Mouse (Mus musculus) bone marrow macrophage, adult 2 months (primary cell): ENCODE data around the gene Akr1c18.

Experiments used
- CTCF ChIP-seq: IDR thresholded peaks from 2 replicates; pipeline ENCODE4 v1.5.1; 2012; ENCODE audit warnings: low read depth, mild to moderate bottlenecking, low read length, moderate library complexity
- POLR2A ChIP-seq: IDR thresholded peaks from 2 replicates; pipeline ENCODE4 v1.6.1; 2012; ENCODE audit warnings: mild to moderate bottlenecking, low read depth, low read length, borderline replicate concordance

GRCm38 (mm10) chr13:4133070-4133469 lies 17.4 kb downstream of the Akr1c18 start:
- TF ChIP-seq CTCF (no peak), POLR2A (no peak)
